Mouse (Mus musculus) frontal cortex, adult 2 months (tissue): ENCODE results near the gene Ndufaf3. TPM values are rescaled to one million over a fixed set of nuclear protein-coding genes. Genes with fewer than 3 reads are reported as not detected.

ENCODE experiments used
- DNase-seq, 2 experiments: peaks; one replicate each; pipeline ENCODE4 v3.0.0; 2022; ENCODE audit warnings: low spot score in 1 of 2; ENCODE audit errors: extremely low spot score in 1 of 2
- polyA plus RNA-seq: library from polyadenylated mRNA; depleted of rRNA; stranded (reverse); fragments of >200 nt; gene quantifications from 2 replicates; pipeline ENCODE4 v1.2.3, GENCODE M21; 2012

The Ndufaf3 gene
- polyA plus RNA-seq, 1 experiment = 63.4 TPM

- no peak for DNase-seq
Measured at GRCm38 (mm10) chr9:108573774-108574690, 6.8 kb upstream of the Ndufaf3 start.

GRCm38 (mm10) chr9:108572321-108572720 lies 5.1 kb upstream of the Ndufaf3 start:
- DNase-seq = no peak

DNA sequence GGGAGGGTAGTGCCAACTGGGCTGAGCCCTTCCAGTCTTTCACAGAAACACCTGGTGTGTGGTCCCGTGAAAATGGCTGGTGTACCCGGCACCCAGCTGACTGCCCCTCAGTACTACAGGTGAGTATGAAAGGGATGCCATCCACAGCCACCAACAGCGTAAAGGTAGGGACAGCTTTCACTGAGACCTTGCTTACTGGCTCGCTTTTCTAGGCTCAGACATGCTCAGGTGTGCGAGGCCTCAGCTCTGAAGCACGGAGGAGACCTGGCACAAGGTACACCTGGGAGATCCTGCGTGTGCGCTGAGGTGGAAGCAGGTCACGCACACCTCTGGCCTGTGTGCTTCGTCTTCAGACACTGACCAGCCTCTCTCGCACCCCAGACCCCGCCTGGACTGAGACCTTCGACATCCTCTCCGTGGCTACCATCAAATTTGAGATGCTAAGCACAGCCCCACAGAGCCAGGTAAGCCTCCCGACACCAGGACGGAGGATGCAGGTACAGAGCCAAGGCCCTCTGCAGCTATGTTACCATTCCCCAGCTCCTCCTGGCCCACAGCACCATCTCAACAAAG lies 4.3 kb upstream of the Ndufaf3 start:
- DNase-seq = no peak

DNA sequence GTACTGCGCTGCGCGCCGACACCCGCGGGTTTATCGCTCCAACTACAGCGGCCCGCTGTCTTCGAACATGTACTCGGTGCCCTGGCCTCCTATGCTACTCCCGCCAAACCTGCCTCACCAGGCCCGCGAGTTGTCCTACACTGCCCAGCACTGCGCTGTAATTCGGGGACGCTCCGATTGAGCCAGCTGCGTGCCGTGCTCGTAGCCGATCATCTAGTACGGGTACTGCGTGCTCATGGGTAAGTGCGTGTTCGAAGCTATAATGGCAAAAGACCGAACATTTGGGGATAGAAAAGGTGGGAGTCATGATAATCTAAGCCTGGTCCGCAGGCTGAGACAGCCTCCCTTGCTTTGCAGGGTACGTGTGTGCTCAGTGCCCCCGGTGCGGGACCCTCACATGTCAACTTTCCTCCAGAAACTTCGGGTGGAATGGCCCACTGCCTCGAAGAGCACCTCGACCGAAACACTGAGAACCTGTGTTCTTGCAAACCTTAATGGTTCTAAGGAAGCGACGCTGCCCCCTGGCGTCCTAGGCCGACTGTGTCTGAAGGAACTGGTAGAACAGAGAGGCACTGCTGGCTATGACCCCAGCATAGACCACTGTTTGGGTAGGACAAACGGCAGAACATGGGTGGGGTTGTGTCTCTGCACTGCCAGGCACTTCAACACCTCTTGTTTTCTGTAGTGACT lies 3.1 kb upstream of the Ndufaf3 start:
- DNase-seq = peak in 1 of 2 experiments; percentile 87

- DNase-seq = peak; percentile 87 to 93
Measured at GRCm38 (mm10) chr9:108569381-108570206, 2.4 kb upstream of the Ndufaf3 start, which contains the start of gene Dalrd3. Gene Dalrd3, plus strand, starts transcription at chr9:108569886.

DNA sequence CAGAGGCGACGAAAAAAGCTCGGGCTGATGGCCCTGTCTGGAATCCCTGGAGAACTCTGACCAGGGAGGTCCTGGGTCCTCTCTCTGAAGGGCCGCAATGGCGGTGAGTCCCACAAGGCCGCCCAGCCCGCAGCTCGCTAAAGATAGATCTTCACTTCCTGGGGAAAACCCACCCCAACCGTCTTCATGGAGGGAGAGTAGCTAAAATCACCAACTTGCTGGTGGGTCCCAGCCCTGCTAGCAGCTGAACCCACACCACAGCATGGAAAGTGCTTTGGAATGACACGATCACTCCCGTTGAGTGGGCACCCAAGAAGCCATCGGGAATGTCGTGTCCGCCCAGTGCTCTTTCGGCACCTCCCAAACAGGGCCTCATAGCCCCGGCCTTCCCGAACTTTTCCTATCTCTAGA lies 1.3 kb upstream of the Ndufaf3 start:
- no peak for DNase-seq

GRCm38 (mm10) chr9:108567931-108568419 lies 741 bp upstream of the Ndufaf3 start:
- DNase-seq = no peak

- no peak for DNase-seq
Measured at GRCm38 (mm10) chr9:108565881-108566814, 1.1 kb downstream of the Ndufaf3 start.

GRCm38 (mm10) chr9:108564131-108564530 lies 3.1 kb downstream of the Ndufaf3 start:
- no peak for DNase-seq

GRCm38 (mm10) chr9:108563671-108564070 lies 3.6 kb downstream of the Ndufaf3 start:
- no peak for DNase-seq

DNA sequence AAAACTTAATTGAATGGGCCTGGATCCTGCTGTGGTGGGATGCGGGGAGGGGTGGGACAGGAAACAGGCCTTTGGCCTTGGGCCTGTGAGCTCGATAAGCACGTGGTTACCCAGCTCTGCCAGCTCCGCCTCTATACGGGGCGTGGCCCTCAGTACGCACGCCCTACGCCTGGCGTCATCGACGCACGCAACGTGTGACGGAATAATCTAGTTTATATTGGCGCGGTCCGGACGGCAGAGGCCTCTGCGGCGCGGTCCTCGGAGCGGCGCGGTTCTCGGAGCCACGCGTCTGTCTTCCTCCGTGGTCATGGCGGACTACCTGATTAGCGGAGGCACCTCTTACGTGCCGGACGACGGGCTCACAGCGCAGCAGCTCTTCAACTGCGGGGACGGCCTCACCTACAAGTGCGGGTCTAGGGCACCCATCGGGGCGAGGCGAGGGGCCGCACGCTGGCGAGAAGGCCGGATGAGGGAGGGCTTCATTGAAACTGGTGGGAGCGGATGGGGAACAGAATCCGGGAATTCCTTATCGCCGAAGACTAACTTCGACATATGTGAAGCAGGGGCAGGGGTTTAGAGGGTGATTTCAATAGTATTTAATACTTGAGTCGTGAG lies 6.9 kb downstream of the Ndufaf3 start, which contains the start of gene Impdh2:
Impdh2 (plus strand) TSS at position 60 of the 615 bp plus-strand sequence.
- DNase-seq = peak; percentile 92 to 96

- DNase-seq = no peak
Measured at GRCm38 (mm10) chr9:108559169-108559568, 8.1 kb downstream of the Ndufaf3 start.

DNA sequence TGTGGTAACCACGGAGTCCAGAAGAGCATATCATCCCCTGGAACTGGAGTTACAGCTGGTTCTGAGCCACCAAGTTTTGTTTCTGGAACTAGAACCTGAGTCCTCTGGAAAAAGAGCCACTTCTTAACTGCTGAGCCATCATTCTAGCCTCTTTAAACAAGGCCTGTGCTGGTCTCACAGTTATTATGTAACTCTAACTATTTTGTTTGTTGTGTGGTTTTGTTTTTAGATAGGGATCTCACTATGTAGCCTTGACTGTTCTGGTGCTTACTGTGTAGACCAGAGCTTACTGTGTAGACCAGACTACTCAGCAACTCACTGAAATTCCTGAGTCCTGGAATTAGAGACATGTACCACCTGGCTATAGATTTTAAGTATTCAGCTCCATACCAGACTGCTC lies 20.4 kb downstream of the Ndufaf3 start:
- DNase-seq = no peak

DNA sequence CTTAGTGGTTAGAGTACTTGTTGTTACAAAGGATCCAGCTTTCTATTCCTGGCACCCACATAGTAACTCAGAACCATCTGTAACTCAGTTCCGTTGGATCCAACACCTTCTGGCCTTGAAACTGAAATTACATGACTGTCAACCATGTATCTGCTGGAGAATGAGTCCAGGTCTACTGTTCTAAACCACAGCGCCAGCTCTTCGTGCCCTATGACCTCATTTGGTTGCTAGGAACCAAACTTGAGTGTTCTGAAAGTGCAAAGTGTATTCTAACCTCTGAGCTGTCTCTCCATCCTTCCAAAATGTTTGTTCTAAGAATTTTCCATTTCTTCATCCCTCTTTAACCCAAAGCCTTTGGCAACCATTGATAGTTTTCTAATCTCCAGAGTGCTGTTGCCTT lies 21.2 kb downstream of the Ndufaf3 start:
- DNase-seq = no peak

DNA sequence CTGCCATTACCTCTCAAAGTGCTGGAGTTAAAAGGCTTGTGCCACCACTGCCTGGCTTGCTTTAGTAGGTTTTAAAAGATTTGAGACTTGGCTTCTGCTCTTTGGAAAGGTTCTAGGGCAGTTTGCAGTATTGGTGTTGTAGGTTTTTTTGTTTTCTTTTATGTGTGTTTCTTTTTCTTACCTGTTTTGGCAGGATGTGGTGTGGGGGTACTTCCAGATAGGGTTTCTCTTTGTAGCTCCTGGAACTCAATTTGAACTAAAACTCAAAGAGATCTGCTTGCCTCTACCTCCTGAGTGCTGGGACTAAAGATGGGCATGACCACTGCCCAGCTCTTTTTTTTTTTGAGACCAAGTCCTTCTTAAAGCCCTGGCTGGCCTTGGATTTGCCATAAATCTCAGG lies 26.4 kb downstream of the Ndufaf3 start:
- DNase-seq = no peak

GRCm38 (mm10) chr9:108531496-108531895 lies 35.7 kb downstream of the Ndufaf3 start:
- no peak for DNase-seq

DNA sequence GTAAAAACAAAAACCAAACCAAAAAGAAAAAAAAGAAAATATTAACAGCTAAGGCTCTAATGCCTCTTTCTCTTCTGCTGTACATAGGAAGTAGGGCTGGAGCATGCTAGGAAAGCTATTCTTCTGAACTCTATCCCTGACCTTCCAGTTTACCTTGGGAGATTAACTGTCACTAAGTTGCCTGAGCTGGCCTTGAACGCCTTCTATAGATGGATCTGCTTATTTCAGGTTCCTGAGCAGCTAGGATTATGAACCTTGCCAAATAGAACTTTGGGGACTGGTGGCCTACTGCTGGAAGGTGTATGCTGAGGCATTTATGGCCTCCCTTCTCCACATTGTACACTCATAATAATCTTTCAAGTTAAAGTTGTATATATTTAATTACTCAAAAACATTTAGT lies 36.3 kb downstream of the Ndufaf3 start:
- DNase-seq = no peak

GRCm38 (mm10) chr9:108525400-108525799 lies 41.8 kb downstream of the Ndufaf3 start:
- no peak for DNase-seq

GRCm38 (mm10) chr9:108523341-108523740 lies 43.9 kb downstream of the Ndufaf3 start:
- DNase-seq = no peak
